Mouse (Mus musculus) kidney, postnatal 4 days (tissue): ENCODE measurements around the gene Vcp.

Source experiments
- DNase-seq, 2 experiments: peaks; one replicate each; pipeline ENCODE4 v3.0.0; 2021; ENCODE audit warnings: mixed read lengths in 2 of 2

The Vcp gene

DNA sequence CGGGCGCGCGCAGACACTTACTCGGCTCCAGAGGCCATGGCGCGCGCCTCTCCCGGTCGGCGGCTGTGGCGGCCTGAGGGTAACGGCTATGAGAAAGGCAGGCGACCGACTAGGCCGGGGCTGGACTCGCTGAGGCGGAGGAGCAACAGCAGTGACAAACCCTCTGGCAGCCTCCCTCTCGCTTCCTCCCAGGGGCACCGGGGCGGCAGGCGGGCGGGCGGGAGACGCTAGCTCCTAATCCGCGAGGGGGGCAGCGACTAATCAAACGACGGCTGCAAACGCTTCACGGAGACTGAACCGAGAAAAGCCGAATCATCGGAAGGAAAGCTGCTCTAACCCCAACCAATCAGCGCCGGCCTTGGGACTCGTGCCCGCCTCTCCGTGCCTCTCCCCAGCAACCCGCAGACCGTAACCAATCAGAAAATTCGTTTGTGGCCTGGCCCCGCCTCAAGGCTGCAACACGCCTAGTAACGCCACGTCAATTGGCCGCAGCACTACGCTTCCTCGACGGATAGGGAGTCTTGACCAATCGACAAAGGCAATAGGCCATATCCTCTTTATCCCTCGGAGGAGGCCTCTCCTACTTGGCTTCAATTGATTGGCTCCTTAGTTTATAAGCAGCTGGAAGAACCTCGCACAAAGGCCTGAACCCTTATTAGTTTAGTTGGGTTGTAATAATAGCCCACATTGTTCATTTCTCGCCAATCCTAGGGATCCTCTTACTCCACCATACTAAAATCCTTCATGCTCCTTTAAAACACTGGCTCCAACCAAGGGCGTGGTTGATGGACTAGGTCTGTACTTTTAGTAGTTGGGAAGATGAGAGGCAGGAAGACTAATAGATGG lies at the start of gene Vcp:
Gene Vcp (minus strand): TSS at position 367 of the 846 bp plus-strand sequence.
- peak; percentile 99 for DNase-seq

- DNase-seq, result peak; percentile 71 to 83
Measured at GRCm38 (mm10) chr4:43047231-43047630, 46.9 kb upstream of the Vcp start.

- DNase-seq, result no peak
Measured at GRCm38 (mm10) chr4:43046607-43047006, 46.3 kb upstream of the Vcp start.

GRCm38 (mm10) chr4:43045659-43046302 lies 45.5 kb upstream of the Vcp start, which contains the start of gene Fam214b:
Fam214b (minus strand) TSS chr4:43046220.
- DNase-seq, result peak; percentile 100

GRCm38 (mm10) chr4:43045285-43045658 lies 45.0 kb upstream of the Vcp start:
- DNase-seq, result peak in 1 of 2 experiments; percentile 62

- peak; percentile 34 to 56 for DNase-seq
Measured at GRCm38 (mm10) chr4:43044673-43045072, 44.4 kb upstream of the Vcp start.

GRCm38 (mm10) chr4:43043644-43044357 lies 43.5 kb upstream of the Vcp start:
- peak; percentile 73 to 83 for DNase-seq

- no peak for DNase-seq
Measured at GRCm38 (mm10) chr4:43040881-43041547, 40.7 kb upstream of the Vcp start.

DNA sequence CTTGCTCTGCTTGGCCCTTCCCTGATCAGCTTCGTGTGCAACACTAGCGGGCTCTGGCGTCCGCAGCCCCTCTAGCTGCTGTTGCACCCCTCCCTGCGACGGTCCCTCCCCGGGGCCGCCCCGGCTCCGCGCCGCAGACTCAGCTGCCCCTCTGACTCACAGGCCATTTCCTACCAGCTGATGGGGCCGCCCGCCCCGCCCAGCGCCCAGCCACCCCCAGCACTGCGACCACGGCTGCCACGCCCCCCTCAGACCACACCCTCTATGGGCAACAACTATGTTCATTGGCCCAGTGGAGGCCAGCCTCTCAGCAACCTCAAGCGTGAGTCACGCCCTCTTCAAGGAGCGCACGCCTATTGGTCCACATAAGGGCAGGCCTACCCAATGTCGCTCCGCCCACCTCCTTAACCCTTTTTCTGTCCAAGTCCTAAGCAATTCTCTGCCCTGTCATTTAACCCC lies 39.8 kb upstream of the Vcp start:
- peak; percentile 98 to 99 for DNase-seq

- no peak for DNase-seq
Measured at GRCm38 (mm10) chr4:43039609-43040008, 39.3 kb upstream of the Vcp start.

DNA sequence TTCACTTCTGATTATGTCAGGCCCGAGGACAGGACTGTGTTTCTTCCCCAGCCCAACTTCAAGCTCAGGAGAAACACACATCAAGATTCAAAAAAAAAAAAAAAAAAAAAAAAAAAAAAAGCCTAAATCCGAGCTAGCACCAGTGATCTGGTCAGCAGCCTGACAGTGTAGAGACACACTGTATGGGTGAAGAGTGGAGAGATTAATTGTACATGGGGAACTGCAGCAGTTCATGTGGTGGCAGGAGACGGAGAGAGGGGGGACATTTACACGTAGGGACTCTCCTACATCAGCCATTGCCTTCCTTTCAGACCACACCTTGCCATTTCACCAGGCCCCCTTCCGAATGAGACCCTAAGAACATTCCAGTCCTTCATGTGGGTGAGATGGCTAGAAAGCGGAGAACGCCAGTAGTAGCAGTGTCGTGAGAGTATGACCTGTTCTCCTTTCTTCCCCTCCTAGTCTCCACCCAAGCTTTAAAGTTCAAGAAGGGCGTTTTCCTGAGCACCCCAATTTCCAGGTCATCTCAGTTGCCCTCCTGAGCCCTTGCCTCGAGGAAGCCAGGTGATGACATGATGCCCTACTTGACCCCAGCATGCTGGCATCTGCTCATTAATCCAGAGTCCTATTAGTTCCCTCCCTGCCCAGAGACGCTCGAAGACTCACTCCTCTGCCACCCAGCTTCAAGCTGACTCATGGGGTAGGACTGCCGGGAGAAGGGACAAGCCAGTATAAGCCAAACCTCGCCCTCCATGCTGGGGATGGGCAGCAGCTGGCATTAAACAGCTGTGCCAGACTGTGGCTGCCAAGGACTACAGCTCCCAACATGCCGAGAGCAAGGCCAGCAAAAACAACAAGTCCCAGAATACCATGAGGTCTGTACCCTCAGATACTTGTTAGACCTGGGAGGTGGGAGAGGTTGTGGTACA lies 38.5 kb upstream of the Vcp start:
- DNase-seq, result peak; percentile 38 to 58

DNA sequence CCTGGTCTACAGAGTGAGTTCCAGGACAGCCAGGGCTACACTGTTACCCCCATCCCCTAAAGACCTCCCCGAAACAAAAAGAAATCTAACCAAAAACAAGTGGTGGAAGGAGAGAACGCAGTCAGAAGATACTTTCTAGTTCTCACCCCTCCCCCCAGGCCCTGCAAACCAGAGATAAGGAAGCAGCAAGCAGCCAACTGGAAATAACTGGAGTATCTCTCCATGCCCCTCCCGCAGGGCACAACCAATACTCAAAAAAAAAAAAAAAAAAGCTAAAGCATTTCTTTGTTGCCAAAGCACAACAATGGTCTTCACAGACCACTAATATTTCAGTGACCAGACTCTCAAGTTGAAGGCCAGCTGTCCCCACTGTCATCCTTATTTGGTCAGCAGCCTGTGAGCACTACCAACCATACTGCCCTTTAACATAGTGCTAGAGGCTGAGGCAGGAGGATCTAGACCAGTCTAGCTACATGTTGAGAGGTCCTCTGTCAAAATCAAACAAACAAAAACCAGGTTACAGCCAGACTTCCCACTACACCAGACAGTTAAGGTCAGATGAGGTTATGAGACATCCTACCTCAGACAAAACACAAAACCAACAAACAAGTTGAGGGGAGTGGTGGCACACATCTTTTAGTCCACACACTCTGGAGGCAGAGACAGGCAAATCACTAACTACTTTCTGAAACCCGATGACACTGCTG lies 37.7 kb upstream of the Vcp start:
- no peak for DNase-seq

GRCm38 (mm10) chr4:43036356-43036755 lies 36.0 kb upstream of the Vcp start:
- DNase-seq, result no peak

DNA sequence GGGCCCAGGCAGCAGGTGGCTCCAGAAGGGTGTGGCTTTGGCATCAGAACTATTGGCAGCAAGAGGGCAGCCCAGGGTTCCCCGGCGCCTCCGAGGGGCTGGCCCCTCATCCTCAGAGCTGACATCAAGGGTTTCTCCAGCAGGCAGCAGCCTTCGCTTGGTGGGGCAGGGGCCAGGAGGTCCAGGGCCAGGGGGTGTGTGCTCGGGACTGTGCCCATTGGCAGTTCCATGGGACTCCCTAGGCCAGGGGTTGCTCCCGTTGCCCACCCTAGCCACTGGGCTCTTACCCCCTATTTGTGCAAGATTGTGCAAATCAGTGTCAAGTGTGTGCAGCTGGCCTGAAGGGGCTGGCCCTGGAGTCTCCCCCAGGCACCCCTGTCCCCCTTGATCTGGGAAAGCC lies 35.5 kb upstream of the Vcp start:
- no peak for DNase-seq

DNA sequence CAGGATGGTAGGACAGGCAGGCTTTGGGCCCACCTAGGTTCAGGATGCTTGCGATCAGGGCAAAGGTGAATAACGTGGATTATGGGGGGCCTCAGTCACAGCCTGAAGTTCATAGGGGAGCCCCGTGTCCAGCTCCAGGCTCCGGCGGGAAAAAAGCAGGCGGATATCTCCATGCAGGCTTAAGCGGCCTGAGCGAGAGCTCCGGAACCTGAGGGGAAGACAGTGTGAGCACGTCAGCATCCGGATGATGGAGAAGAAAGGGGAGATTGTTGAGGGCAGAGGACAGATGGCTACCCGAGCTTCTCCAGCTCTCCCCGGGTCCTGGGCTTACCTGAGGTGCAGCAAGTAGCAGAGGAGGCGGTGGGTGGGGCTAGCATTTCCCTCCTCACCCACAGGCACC lies 33.2 kb upstream of the Vcp start:
- no peak for DNase-seq

DNA sequence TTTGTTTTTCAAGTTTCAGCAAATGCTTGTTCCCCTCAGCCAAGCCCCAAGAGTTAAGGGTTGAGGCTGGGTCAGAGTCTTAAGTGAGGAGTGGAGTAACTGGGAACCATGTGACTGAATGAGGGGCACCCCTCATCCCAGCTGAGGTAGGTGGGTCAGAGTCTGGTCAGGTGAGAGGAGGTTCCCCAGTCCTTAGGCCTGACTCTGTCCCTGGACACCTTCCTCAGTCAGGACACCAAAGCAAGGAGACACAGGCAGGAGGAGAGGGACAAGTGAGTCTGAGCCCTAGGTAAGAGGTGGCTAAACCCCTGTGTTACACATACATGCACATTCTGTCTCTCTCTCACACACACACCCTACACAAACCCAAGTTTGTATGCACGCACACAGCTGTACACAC lies 32.2 kb upstream of the Vcp start:
- no peak for DNase-seq

DNA sequence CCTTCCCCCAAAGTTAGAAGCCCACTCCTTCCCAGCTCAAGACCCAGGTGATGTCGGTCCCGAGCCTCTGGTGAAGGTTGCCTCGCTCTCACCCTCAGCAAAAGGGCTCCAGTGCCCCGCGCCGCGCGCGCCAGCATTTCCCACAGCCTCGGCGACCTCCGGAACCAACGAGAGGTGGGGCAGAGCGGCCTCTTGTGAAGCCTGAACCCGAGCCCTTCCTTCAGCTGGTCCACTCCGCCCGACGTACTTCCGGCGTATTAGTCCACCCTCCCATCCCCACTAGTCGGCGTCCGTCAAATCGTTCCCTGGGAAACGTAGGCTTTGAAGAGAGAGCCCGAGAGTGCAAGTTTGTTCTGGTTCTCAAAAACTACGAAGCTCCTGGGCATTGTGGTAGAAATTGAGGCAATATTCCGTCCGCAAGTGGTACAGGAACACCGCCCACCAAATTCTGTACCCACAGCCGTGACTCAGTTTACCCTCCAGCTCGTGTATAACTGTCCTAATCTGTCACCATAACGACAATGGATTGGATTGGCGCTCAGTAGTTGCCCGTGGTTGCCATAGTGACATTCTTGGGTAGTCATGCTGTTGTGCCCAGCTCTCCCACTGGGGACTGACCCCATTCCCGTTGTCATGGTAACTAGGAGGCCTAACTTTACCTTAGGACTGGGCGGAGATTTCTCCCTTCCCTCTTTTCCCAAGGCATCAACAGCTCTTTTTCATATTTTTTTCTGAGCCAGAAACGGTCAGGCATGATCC lies 31.1 kb upstream of the Vcp start, which contains the start of gene Stoml2:
Gene Stoml2 (minus strand): TSS at position 474 of the 759 bp plus-strand sequence.
- peak; percentile 96 for DNase-seq

DNA sequence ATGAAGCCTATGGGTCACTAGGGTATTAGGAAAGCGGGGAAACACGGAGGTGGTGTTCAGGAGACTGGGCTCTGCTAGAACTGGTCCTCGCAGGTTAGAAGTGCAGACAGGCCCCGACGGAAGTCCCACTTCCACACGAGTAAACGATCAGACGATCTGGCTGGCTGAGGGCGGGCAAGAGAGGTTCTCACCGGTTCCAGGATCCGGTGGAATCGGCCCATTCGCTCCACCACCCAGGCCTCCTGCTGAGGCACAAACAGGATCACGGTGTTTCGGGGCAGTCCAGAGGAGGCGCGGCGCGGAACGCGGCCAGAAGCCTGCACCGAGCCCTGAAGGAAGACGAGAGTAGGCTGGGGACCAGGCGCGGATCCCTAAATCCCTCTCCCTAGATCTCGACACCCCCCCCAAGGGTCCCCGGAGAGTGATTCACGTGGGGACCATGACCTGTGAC lies 30.5 kb upstream of the Vcp start:
- peak; percentile 58 to 68 for DNase-seq

DNA sequence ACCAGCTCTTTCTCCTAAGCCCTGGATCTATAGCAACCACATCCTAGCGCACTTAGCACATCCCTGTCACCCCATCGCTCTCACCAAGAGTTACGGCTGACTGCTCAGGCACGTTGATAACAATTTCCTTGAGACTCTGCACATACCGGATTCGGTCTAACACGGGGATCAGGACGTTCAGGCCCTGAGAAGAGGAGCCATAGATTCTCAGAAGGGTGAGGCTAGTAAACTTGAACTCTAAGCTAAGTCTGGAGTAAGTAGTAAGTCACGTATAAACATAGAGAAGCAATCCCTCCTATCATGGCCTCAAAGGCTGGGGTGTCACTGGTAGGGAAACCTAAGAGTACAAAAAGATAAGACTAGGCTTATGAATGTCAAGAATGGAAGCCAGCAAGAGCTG lies 30.0 kb upstream of the Vcp start:
- no peak for DNase-seq

GRCm38 (mm10) chr4:43029749-43030148 lies 29.4 kb upstream of the Vcp start:
- no peak for DNase-seq
